Mouse (Mus musculus): ENCODE data around the gene Pramel6. TPM values are rescaled to one million over a fixed set of nuclear protein-coding genes. Genes with fewer than 3 reads are reported as not detected.
"Not testable (repeated sequence)": the region's sequence is repeated elsewhere in the genome, so short reads cannot be mapped to it uniquely, and the experiment has no call there.

The Pramel6 gene
- polyA plus RNA-seq (2012; rRNA removed): not detected in 2 replicates

DNA sequence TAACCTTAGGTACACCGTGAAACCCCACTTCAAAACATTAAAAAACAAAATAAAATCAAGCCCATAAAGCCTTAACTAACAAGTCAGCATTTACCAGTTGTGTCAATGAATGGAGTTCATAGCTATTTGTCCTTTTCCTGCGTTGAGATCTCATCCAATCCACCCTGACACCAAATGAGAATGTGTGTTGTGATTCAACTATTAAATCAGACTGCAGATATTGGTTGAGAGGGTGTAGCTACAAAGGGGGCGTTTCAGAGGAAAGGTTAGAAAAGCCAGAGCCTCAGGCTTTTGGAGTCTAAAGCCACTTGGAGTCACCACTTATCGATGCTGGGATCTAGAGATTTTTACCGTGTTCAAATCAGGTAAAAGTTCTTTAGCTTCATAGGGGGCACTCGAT is at the start of gene Pramel6:
TSS of gene Pramel6 (plus strand) at position 301 of the 400 bp plus-strand sequence.
- Histone ChIP-seq H3K36me3 (ENCODE audit: control insufficient read depth, insufficient read depth, low read length) (no peaks in the 10 kb centered on the region), H3K4me3 (ENCODE audit: control insufficient read depth, insufficient read depth, low read length) (no peak within 1 kb of the TSS), H3K4me1 (replicated peaks; ENCODE audit: control insufficient read depth, insufficient read depth, low read length) (no peaks in the 10 kb centered on the region), H3K27ac (ENCODE audit: control insufficient read depth, insufficient read depth, low read length) (no peak within 1 kb of the TSS), H3K27me3 (ENCODE audit: control insufficient read depth, insufficient read depth, low read length) (no peaks in the 10 kb centered on the region)
- 90% methylated on average over 6 of the region's 6 CpGs for WGBS
- DNase-seq: no peak
- no peak for TF ChIP-seq POLR2A (IDR thresholded peaks at IDR 0.05; ENCODE audit: control insufficient read depth, extremely low read depth, insufficient read depth, low read length, poor library complexity)
- no peak for TF ChIP-seq CTCF (IDR thresholded peaks at IDR 0.05; ENCODE audit: borderline replicate concordance, control insufficient read depth, extremely low read depth, insufficient read depth, low read length, poor library complexity)

- no peak for DNase-seq
- no peaks in the 10 kb centered on the region for H3K27me3 ChIP-seq (ENCODE audit: control insufficient read depth, insufficient read depth, low read length)
- no peaks in the 10 kb centered on the region for H3K36me3 ChIP-seq (ENCODE audit: control insufficient read depth, insufficient read depth, low read length)
- H3K27ac ChIP-seq (ENCODE audit: control insufficient read depth, insufficient read depth, low read length): no peak overlapping the region
- no peak overlapping the region for H3K4me3 ChIP-seq (ENCODE audit: control insufficient read depth, insufficient read depth, low read length)
- 92% methylated on average over 4 of the region's 4 CpGs for WGBS
- H3K4me1 ChIP-seq (replicated peaks; ENCODE audit: control insufficient read depth, insufficient read depth, low read length): no peaks in the 10 kb centered on the region
- TF ChIP-seq CTCF (IDR thresholded peaks at IDR 0.05; ENCODE audit: borderline replicate concordance, control insufficient read depth, extremely low read depth, insufficient read depth, low read length, poor library complexity) (no peak), POLR2A (IDR thresholded peaks at IDR 0.05; ENCODE audit: control insufficient read depth, extremely low read depth, insufficient read depth, low read length, poor library complexity) (no peak)
Observed at GRCm38 (mm10) chr2:87461769-87462168, 44.6 kb upstream of the Pramel6 start.

GRCm38 (mm10) chr2:87480207-87480606 is 26.2 kb upstream of the Pramel6 start:
- Histone ChIP-seq H3K27ac (ENCODE audit: control insufficient read depth, insufficient read depth, low read length) (no peak overlapping the region), H3K36me3 (ENCODE audit: control insufficient read depth, insufficient read depth, low read length) (no peaks in the 10 kb centered on the region), H3K4me1 (replicated peaks; ENCODE audit: control insufficient read depth, insufficient read depth, low read length) (no peaks in the 10 kb centered on the region), H3K27me3 (ENCODE audit: control insufficient read depth, insufficient read depth, low read length) (no peaks in the 10 kb centered on the region), H3K4me3 (ENCODE audit: control insufficient read depth, insufficient read depth, low read length) (no peak overlapping the region)
- no peak for DNase-seq
- TF ChIP-seq POLR2A (IDR thresholded peaks at IDR 0.05; ENCODE audit: control insufficient read depth, extremely low read depth, insufficient read depth, low read length, poor library complexity): no peak
- no peak for TF ChIP-seq CTCF (IDR thresholded peaks at IDR 0.05; ENCODE audit: borderline replicate concordance, control insufficient read depth, extremely low read depth, insufficient read depth, low read length, poor library complexity)

DNA sequence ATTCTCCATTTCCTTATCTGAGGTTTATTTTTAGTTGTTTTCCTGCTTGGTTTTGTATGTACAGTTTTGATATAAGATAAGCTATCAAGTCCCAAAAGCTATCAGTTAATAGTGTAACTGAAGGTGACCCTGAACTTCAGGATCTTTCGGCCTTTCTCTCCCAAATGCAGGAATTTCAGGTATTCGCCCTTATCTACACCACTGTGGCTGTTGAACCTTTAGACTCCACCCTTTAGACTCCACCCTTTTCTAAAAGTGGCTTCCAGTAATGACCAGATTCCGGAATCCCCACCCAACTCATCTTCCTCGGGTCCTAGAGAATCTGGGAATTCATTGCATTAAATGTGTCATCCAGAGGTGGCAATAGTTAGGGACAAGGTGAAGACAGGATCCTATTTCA is 25.2 kb upstream of the Pramel6 start:
- WGBS: 88% methylated on average over 4 of the region's 4 CpGs
- DNase-seq: no peak
- Histone ChIP-seq H3K27me3 (ENCODE audit: control insufficient read depth, insufficient read depth, low read length) (no peaks in the 10 kb centered on the region), H3K4me3 (ENCODE audit: control insufficient read depth, insufficient read depth, low read length) (no peak overlapping the region), H3K4me1 (replicated peaks; ENCODE audit: control insufficient read depth, insufficient read depth, low read length) (no peaks in the 10 kb centered on the region), H3K36me3 (ENCODE audit: control insufficient read depth, insufficient read depth, low read length) (no peaks in the 10 kb centered on the region), H3K27ac (ENCODE audit: control insufficient read depth, insufficient read depth, low read length) (no peak overlapping the region)
- no peak for TF ChIP-seq POLR2A (IDR thresholded peaks at IDR 0.05; ENCODE audit: control insufficient read depth, extremely low read depth, insufficient read depth, low read length, poor library complexity)
- TF ChIP-seq CTCF (IDR thresholded peaks at IDR 0.05; ENCODE audit: borderline replicate concordance, control insufficient read depth, extremely low read depth, insufficient read depth, low read length, poor library complexity): no peak

GRCm38 (mm10) chr2:87482276-87482675 is 24.1 kb upstream of the Pramel6 start:
- Histone ChIP-seq H3K36me3 (ENCODE audit: control insufficient read depth, insufficient read depth, low read length) (no peaks in the 10 kb centered on the region), H3K27ac (ENCODE audit: control insufficient read depth, insufficient read depth, low read length) (no peak overlapping the region), H3K27me3 (ENCODE audit: control insufficient read depth, insufficient read depth, low read length) (no peaks in the 10 kb centered on the region), H3K4me3 (ENCODE audit: control insufficient read depth, insufficient read depth, low read length) (no peak overlapping the region), H3K4me1 (replicated peaks; ENCODE audit: control insufficient read depth, insufficient read depth, low read length) (no peaks in the 10 kb centered on the region)
- TF ChIP-seq POLR2A (IDR thresholded peaks at IDR 0.05; ENCODE audit: control insufficient read depth, extremely low read depth, insufficient read depth, low read length, poor library complexity): no peak
- no peak for TF ChIP-seq CTCF (IDR thresholded peaks at IDR 0.05; ENCODE audit: borderline replicate concordance, control insufficient read depth, extremely low read depth, insufficient read depth, low read length, poor library complexity)
- WGBS: 73% methylated on average over 2 of the region's 2 CpGs
- no peak for DNase-seq

- H3K27me3 ChIP-seq (ENCODE audit: control insufficient read depth, insufficient read depth, low read length); H3K36me3 ChIP-seq (ENCODE audit: control insufficient read depth, insufficient read depth, low read length); DNase-seq; H3K4me1 ChIP-seq (replicated peaks; ENCODE audit: control insufficient read depth, insufficient read depth, low read length); H3K4me3 ChIP-seq (ENCODE audit: control insufficient read depth, insufficient read depth, low read length); H3K27ac ChIP-seq (ENCODE audit: control insufficient read depth, insufficient read depth, low read length): not testable (repeated sequence)
- WGBS: 84% methylated on average over 4 of the region's 5 CpGs
Observed at GRCm38 (mm10) chr2:87496993-87497392, 9.4 kb upstream of the Pramel6 start, which contains the start of gene Pramel7. Gene Pramel7 (minus strand): TSS chr2:87497093.

- H3K36me3 ChIP-seq (ENCODE audit: control insufficient read depth, insufficient read depth, low read length): no peaks in the 10 kb centered on the region
- WGBS: 89% methylated on average over 2 of the region's 2 CpGs
- H3K27me3 ChIP-seq (ENCODE audit: control insufficient read depth, insufficient read depth, low read length): no peaks in the 10 kb centered on the region
- DNase-seq: no peak
- no peak overlapping the region for H3K27ac ChIP-seq (ENCODE audit: control insufficient read depth, insufficient read depth, low read length)
- no peaks in the 10 kb centered on the region for H3K4me1 ChIP-seq (replicated peaks; ENCODE audit: control insufficient read depth, insufficient read depth, low read length)
- TF ChIP-seq CTCF (IDR thresholded peaks at IDR 0.05; ENCODE audit: borderline replicate concordance, control insufficient read depth, extremely low read depth, insufficient read depth, low read length, poor library complexity) (no peak), POLR2A (IDR thresholded peaks at IDR 0.05; ENCODE audit: control insufficient read depth, extremely low read depth, insufficient read depth, low read length, poor library complexity) (no peak)
- H3K4me3 ChIP-seq (ENCODE audit: control insufficient read depth, insufficient read depth, low read length): no peak overlapping the region
Observed at GRCm38 (mm10) chr2:87515046-87515445, 8.7 kb downstream of the Pramel6 start.

Data from thymus, adult 2 months (tissue).